Mouse (Mus musculus): ENCODE measurements at regions not wholly inside any gene's neighbourhood (a gene's known extent, or its start where the extent isn't known, plus 50 kb on each side); places are given as distances from the start of the nearest gene placed in this dataset.

GRCm38 (mm10) chr12:78046582-78046981, 147.5 kb upstream of the Gm6657 start:
- no peaks in the 10 kb centered on the region for H3K9me3 ChIP-seq (ENCODE audit: control insufficient read depth, insufficient read depth, low read depth, low read length)
- H3K4me3 ChIP-seq (ENCODE audit: insufficient read depth in 1 of 2, low read depth in 1 of 2, low read length in 2 of 2, poor library complexity in 1 of 2, severe bottlenecking in 1 of 2) = no peak overlapping the region
- in situ Hi-C loops (cut with MboI; ENCODE audit: low sequenced_read_pairs in 2 of 2, unreplicated experiment in 2 of 2) = loop anchor here in 1 of 2 experiments (25.0 kb wide), 1 partner anchor 1066 kb away; no protein-coding TSS in a partner anchor
- H3K27ac ChIP-seq (ENCODE audit: insufficient read depth, low read depth, low read length, poor library complexity, severe bottlenecking) = no peak overlapping the region
- H3K9ac ChIP-seq (ENCODE audit: insufficient read depth, low read depth, low read length, poor library complexity, severe bottlenecking) = no peak overlapping the region
- no peaks in the 10 kb centered on the region for H3K36me3 ChIP-seq (ENCODE audit: control insufficient read depth, insufficient read depth, low read length, poor library complexity, severe bottlenecking)
- H3K4me1 ChIP-seq (ENCODE audit: control insufficient read depth in 2 of 2, insufficient read depth in 2 of 2, low read length in 2 of 2, poor library complexity in 1 of 2) = no peaks in the 10 kb centered on the region
- peak; percentile 19 for DNase-seq (ENCODE audit: low read depth, low spot score)
- no peak for TF ChIP-seq ZC3H11A (IDR thresholded peaks at IDR 0.05; ENCODE audit: borderline replicate concordance, low read depth, low read length)
- no peak for TF ChIP-seq CHD2 (IDR thresholded peaks at IDR 0.05; ENCODE audit: low read depth, low read length)
- no peak for TF ChIP-seq MAFK (IDR thresholded peaks at IDR 0.05; ENCODE audit: insufficient read depth, low read depth, low read length)
- no peak for TF ChIP-seq ZNF384 (IDR thresholded peaks at IDR 0.05; ENCODE audit: low read depth, low read length)
- no peak for TF ChIP-seq HCFC1 (IDR thresholded peaks at IDR 0.05; ENCODE audit: borderline replicate concordance, insufficient read depth, low read length)

GRCm38 (mm10) chr12:78055956-78056355, 138.1 kb upstream of the Gm6657 start:
- no peak overlapping the region for H3K4me3 ChIP-seq (ENCODE audit: insufficient read depth in 1 of 2, low read depth in 1 of 2, low read length in 2 of 2, poor library complexity in 1 of 2, severe bottlenecking in 1 of 2)
- peak; percentile 52 for DNase-seq (ENCODE audit: low read depth, low spot score)

GRCm38 (mm10) chr12:78057166-78057565, 136.9 kb upstream of the Gm6657 start:
- Histone ChIP-seq H3K4me3 (ENCODE audit: insufficient read depth in 1 of 2, low read depth in 1 of 2, low read length in 2 of 2, poor library complexity in 1 of 2, severe bottlenecking in 1 of 2) (no peak overlapping the region), H3K9ac (ENCODE audit: insufficient read depth, low read depth, low read length, poor library complexity, severe bottlenecking) (no peak overlapping the region), H3K4me1 (ENCODE audit: control insufficient read depth in 2 of 2, insufficient read depth in 2 of 2, low read length in 2 of 2, poor library complexity in 1 of 2) (no peaks in the 10 kb centered on the region), H3K36me3 (ENCODE audit: control insufficient read depth, insufficient read depth, low read length, poor library complexity, severe bottlenecking) (no peaks in the 10 kb centered on the region), H3K27ac (ENCODE audit: insufficient read depth, low read depth, low read length, poor library complexity, severe bottlenecking) (no peak overlapping the region), H3K9me3 (ENCODE audit: control insufficient read depth, insufficient read depth, low read depth, low read length) (no peaks in the 10 kb centered on the region)
- in situ Hi-C loops (cut with MboI; ENCODE audit: low sequenced_read_pairs in 2 of 2, unreplicated experiment in 2 of 2) = no loop called here
- no peak for DNase-seq (ENCODE audit: low read depth, low spot score)
- no peak for TF ChIP-seq HCFC1 (IDR thresholded peaks at IDR 0.05; ENCODE audit: borderline replicate concordance, insufficient read depth, low read length)

More at GRCm38 (mm10) chr12:78055956-78056355, 138.1 kb upstream of the Gm6657 start:
- H3K27ac ChIP-seq (ENCODE audit: insufficient read depth, low read depth, low read length, poor library complexity, severe bottlenecking) = no peak overlapping the region
- in situ Hi-C loops (cut with MboI; ENCODE audit: low sequenced_read_pairs in 2 of 2, unreplicated experiment in 2 of 2) = no loop called here
- no peaks in the 10 kb centered on the region for H3K36me3 ChIP-seq (ENCODE audit: control insufficient read depth, insufficient read depth, low read length, poor library complexity, severe bottlenecking)
- 0 out of 2 replicates have a peak, but pooled peaks have one; percentile 26 for TF ChIP-seq ZC3H11A (IDR thresholded peaks at IDR 0.05; ENCODE audit: borderline replicate concordance, low read depth, low read length)
- no peak for TF ChIP-seq HCFC1 (IDR thresholded peaks at IDR 0.05; ENCODE audit: borderline replicate concordance, insufficient read depth, low read length)
- H3K4me1 ChIP-seq (ENCODE audit: control insufficient read depth in 2 of 2, insufficient read depth in 2 of 2, low read length in 2 of 2, poor library complexity in 1 of 2) = no peaks in the 10 kb centered on the region
- no peaks in the 10 kb centered on the region for H3K9me3 ChIP-seq (ENCODE audit: control insufficient read depth, insufficient read depth, low read depth, low read length)
- H3K9ac ChIP-seq (ENCODE audit: insufficient read depth, low read depth, low read length, poor library complexity, severe bottlenecking) = no peak overlapping the region

- no peak for DNase-seq (ENCODE audit: low read depth, low spot score)
- no peaks in the 10 kb centered on the region for H3K4me1 ChIP-seq (ENCODE audit: control insufficient read depth in 2 of 2, insufficient read depth in 2 of 2, low read length in 2 of 2, poor library complexity in 1 of 2)
These were observed 134.1 kb upstream of the Gm6657 start for GRCm38 (mm10) chr12:78059965-78060364.

GRCm38 (mm10) chr12:78066024-78066423, 128.0 kb upstream of the Gm6657 start:
- DNase-seq (ENCODE audit: low read depth, low spot score) = no peak
- Histone ChIP-seq H3K9me3 (ENCODE audit: control insufficient read depth, insufficient read depth, low read depth, low read length) (no peaks in the 10 kb centered on the region), H3K4me1 (ENCODE audit: control insufficient read depth in 2 of 2, insufficient read depth in 2 of 2, low read length in 2 of 2, poor library complexity in 1 of 2) (no peaks in the 10 kb centered on the region), H3K27ac (ENCODE audit: insufficient read depth, low read depth, low read length, poor library complexity, severe bottlenecking) (no peak overlapping the region), H3K36me3 (ENCODE audit: control insufficient read depth, insufficient read depth, low read length, poor library complexity, severe bottlenecking) (no peaks in the 10 kb centered on the region), H3K9ac (ENCODE audit: insufficient read depth, low read depth, low read length, poor library complexity, severe bottlenecking) (no peak overlapping the region), H3K4me3 (ENCODE audit: insufficient read depth in 1 of 2, low read depth in 1 of 2, low read length in 2 of 2, poor library complexity in 1 of 2, severe bottlenecking in 1 of 2) (no peak overlapping the region)
- in situ Hi-C loops (cut with MboI; ENCODE audit: low sequenced_read_pairs in 2 of 2, unreplicated experiment in 2 of 2) = no loop called here
- TF ChIP-seq CHD2 (IDR thresholded peaks at IDR 0.05; ENCODE audit: low read depth, low read length) (no peak), MAFK (IDR thresholded peaks at IDR 0.05; ENCODE audit: insufficient read depth, low read depth, low read length) (no peak), ZNF384 (IDR thresholded peaks at IDR 0.05; ENCODE audit: low read depth, low read length) (no peak), ZC3H11A (IDR thresholded peaks at IDR 0.05; ENCODE audit: borderline replicate concordance, low read depth, low read length) (no peak), HCFC1 (IDR thresholded peaks at IDR 0.05; ENCODE audit: borderline replicate concordance, insufficient read depth, low read length) (no peak)

More at GRCm38 (mm10) chr12:78059965-78060364, 134.1 kb upstream of the Gm6657 start:
- TF ChIP-seq MAFK (IDR thresholded peaks at IDR 0.05; ENCODE audit: insufficient read depth, low read depth, low read length) (no peak), ZNF384 (IDR thresholded peaks at IDR 0.05; ENCODE audit: low read depth, low read length) (no peak), ZC3H11A (IDR thresholded peaks at IDR 0.05; ENCODE audit: borderline replicate concordance, low read depth, low read length) (no peak), HCFC1 (IDR thresholded peaks at IDR 0.05; ENCODE audit: borderline replicate concordance, insufficient read depth, low read length) (no peak), CHD2 (IDR thresholded peaks at IDR 0.05; ENCODE audit: low read depth, low read length) (no peak)
- H3K9ac ChIP-seq (ENCODE audit: insufficient read depth, low read depth, low read length, poor library complexity, severe bottlenecking) = no peak overlapping the region
- H3K9me3 ChIP-seq (ENCODE audit: control insufficient read depth, insufficient read depth, low read depth, low read length) = no peaks in the 10 kb centered on the region
- no peak overlapping the region for H3K4me3 ChIP-seq (ENCODE audit: insufficient read depth in 1 of 2, low read depth in 1 of 2, low read length in 2 of 2, poor library complexity in 1 of 2, severe bottlenecking in 1 of 2)
- no peaks in the 10 kb centered on the region for H3K36me3 ChIP-seq (ENCODE audit: control insufficient read depth, insufficient read depth, low read length, poor library complexity, severe bottlenecking)
- in situ Hi-C loops (cut with MboI; ENCODE audit: low sequenced_read_pairs in 2 of 2, unreplicated experiment in 2 of 2) = no loop called here
- H3K27ac ChIP-seq (ENCODE audit: insufficient read depth, low read depth, low read length, poor library complexity, severe bottlenecking) = no peak overlapping the region
